Mouse (Mus musculus) limb, embryonic 15.5 days (tissue): Measurements from ENCODE around the gene Epb41l5. TPM values are rescaled to one million over a fixed set of nuclear protein-coding genes. Genes with fewer than 3 reads are reported as not detected.

Experiments
- polyA plus RNA-seq: library from polyadenylated mRNA; unstranded; fragments of >200 nt; fragmentation: Nextera tagmentation; extraction: Ambion mirVana; gene quantifications from 2 replicates; pipeline ENCODE4 v1.2.1, GENCODE M21; 2015

Gene Epb41l5
- polyA plus RNA-seq, 1 experiment from 2014 or later: 13.7 TPM

Other genes starting within 250 kb of the Epb41l5 start
- gene Inhbb, start 226.8 kb downstream of the Epb41l5 start, polyA plus RNA-seq: 1.8 and 2.6 TPM in 2 replicates
- gene Ralb, start 144.2 kb downstream of the Epb41l5 start, polyA plus RNA-seq: 135 and 136 TPM in 2 replicates
- 24.6 and 27.1 TPM in 2 replicates for gene Tmem185b, start 122.8 kb downstream of the Epb41l5 start, polyA plus RNA-seq
- 4.3 and 4.4 TPM in 2 replicates for gene Ptpn4, start 188.6 kb upstream of the Epb41l5 start, polyA plus RNA-seq